Mouse (Mus musculus): ENCODE data around the gene Cd2bp2.

DNA sequence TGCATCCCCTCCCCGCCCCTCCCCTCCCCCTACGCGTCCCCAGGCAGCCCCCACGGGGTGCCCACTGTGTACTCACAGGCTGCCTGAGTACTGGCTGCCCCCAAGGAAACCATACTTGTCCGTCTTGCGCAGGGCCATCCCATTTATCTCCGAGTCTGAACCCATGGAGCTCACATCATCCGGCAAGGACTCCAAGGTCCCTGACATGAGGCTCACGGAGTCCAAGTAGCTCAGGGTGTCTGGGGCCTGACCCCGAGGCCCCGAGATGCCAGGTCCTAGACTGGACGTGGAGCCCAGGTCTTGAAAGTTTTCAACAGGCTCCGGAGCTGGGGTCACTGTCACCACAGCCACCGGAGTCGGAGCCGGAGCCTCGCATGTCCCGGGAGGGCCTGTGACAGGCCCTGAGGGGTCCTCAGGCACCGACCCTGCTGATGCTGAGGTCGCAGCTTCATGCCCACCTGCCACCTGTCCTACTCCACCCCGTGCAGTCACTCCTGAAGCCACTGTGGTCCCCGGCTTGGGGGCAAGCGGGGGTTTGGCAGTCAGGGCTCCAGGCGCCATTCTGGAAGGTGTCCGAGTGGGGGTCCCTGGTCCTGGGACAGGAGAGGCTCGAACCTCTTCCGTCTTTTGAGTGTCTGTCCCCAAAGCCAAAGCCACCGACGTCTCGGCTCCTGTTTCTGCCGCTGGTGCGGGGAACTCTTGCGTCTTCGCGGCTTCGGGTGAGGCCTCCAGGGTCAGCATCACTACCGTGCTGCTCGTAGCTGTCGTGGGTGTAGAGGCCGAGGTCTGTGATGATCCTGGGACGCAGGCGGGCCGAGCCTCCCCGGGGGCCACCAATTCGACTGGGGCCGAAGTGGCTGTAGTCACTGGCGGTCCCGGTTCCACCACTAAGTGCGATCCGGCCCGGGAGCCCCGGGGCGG is 11.8 kb upstream of the Cd2bp2 start:
- TF ChIP-seq CTCF (IDR thresholded peaks at IDR 0.05; ENCODE audit: control insufficient read depth, insufficient read depth, insufficient replicate concordance, low read depth, low read length) (no peak), POLR2A (IDR thresholded peaks at IDR 0.05; ENCODE audit: control insufficient read depth, low read depth, low read length) (no peak)
